Mouse (Mus musculus) thymus, adult 2 months (tissue): ENCODE measurements around the gene Abracl. TPM values are rescaled to one million over a fixed set of nuclear protein-coding genes. Genes with fewer than 3 reads are reported as not detected.

Experiments used
- DNase-seq: peaks from one replicate; pipeline ENCODE4 v3.0.0; 2021
- H3K27ac ChIP-seq: fragments of 200-500 bp; 2 replicates; pipeline ENCODE4 v1.5.1; 2012; ENCODE audit warnings: low read length, control low read depth; ENCODE audit not compliant: control insufficient read depth, insufficient read depth
- H3K27me3 ChIP-seq: fragments of 200-500 bp; 2 replicates; pipeline ENCODE4 v1.6.1; 2012; ENCODE audit warnings: mild to moderate bottlenecking, low read length, moderate library complexity, mixed read lengths; ENCODE audit not compliant: control insufficient read depth, insufficient read depth
- H3K36me3 ChIP-seq: fragments of 200-500 bp; 2 replicates; pipeline ENCODE4 v1.6.1; 2012; ENCODE audit warnings: mild to moderate bottlenecking, low read length, moderate library complexity; ENCODE audit not compliant: control insufficient read depth, insufficient read depth
- H3K4me1 ChIP-seq: fragments of 200-500 bp; replicated peaks from 2 replicates; pipeline ENCODE4 v1.6.1; 2012; ENCODE audit warnings: low read length; ENCODE audit not compliant: control insufficient read depth, insufficient read depth
- H3K4me3 ChIP-seq: fragments of 200-500 bp; 2 replicates; pipeline ENCODE4 v1.5.1; 2012; ENCODE audit warnings: mild to moderate bottlenecking, low read length, control low read depth, moderate library complexity; ENCODE audit not compliant: control insufficient read depth, insufficient read depth
- CTCF ChIP-seq: fragments of 200-500 bp; IDR thresholded peaks from 2 replicates; pipeline ENCODE4 v1.5.1; 2012; ENCODE audit warnings: mild to moderate bottlenecking, control low read depth, low read length, moderate library complexity, borderline replicate concordance; ENCODE audit not compliant: control insufficient read depth, poor library complexity, insufficient read depth; ENCODE audit errors: extremely low read depth
- POLR2A ChIP-seq: fragments of 200-500 bp; IDR thresholded peaks from 2 replicates; pipeline ENCODE4 v1.6.1; 2012; ENCODE audit warnings: mild to moderate bottlenecking, low read length, control low read depth, moderate library complexity; ENCODE audit not compliant: control insufficient read depth, poor library complexity, insufficient read depth; ENCODE audit errors: extremely low read depth
- WGBS: fragments of 180-500 bp; shearing (Covaris S2); methylation state at CpG from one replicate; pipeline ENCODE4 v1.1.7; 2018; 5-methylcytosine and 5-hydroxymethylcytosine counted together
- polyA plus RNA-seq: library from polyadenylated mRNA; depleted of rRNA; stranded (reverse); fragments of >200 nt; gene quantifications from 2 replicates; pipeline ENCODE4 v1.2.3, GENCODE M21; 2012

Gene Abracl
- polyA plus RNA-seq, 1 experiment = 16.0 TPM

DNA sequence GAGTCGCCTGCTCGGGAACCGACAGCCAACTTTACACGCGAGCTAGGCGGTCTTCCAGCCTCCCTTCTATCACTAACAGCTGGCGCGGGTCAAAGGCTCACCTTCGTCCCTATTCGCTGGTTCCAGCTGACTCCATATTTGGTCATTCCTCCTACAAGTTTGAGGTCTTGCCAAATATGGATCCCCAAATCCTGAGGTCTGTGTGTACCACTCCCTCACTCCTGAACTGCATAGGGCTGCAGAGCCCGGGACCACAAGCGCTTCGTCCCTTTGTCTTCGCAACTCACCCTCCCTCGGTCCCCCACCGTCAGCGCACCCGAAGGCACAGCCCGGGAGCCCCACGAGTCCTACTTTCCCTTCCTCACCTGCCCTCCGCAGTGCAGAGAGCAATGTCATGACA, 776 bp downstream of the Abracl start:
- peak; percentile 69 for DNase-seq
- Histone ChIP-seq H3K4me1 (peaks cover 2% of the 10 kb centered on the region), H3K27ac (peak overlapping the region; percentile 82), H3K36me3 (peaks cover 13% of the 10 kb centered on the region), H3K4me3 (peak overlapping the region; percentile 72), H3K27me3 (no peaks in the 10 kb centered on the region)
- WGBS = 0% methylated on average over 21 of the region's 21 CpGs
- TF ChIP-seq POLR2A (no peak), CTCF (no peak)

DNA sequence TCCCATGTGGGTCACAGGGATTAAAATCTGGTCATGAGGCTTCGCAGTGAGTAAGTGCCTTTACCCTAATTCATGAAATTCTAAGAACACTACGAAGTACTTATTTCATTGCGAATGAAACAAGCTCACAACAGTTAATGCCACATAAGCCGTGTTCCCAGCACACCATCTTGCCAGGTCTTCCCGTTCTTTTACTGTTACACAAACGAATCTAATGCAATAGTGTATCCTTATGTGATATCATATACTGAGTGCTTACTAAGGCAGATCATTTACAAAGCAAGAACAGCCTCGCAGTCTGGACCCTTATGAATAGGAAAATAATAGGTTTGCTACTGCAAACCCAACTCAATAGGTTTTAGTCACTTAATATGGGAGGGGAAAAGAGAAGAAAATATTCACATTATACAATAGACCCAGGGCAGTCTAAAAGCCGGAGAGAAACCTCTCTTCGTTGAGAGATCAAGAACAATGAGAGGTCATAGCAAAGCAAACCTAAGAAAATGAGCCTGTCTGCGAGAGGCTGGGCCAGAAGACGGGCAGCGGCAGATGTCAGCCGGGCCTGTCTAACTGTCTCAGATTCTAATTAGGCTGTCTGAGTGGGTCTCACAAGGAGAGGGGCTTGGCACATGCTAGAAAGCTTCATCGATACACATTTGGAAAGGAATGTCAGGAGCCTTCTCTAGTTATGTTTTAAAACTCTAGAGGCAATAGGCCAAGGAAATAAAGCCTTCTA, 1.3 kb downstream of the Abracl start:
- H3K36me3 ChIP-seq = peaks cover 15% of the 10 kb centered on the region
- peaks cover 2% of the 10 kb centered on the region for H3K4me1 ChIP-seq
- no peak for DNase-seq
- H3K27ac ChIP-seq = peak overlapping the region; percentile 82; the same call in 1 of the 2 replicates
- H3K27me3 ChIP-seq = no peaks in the 10 kb centered on the region
- WGBS = 43% methylated on average over 14 of the region's 14 CpGs
- H3K4me3 ChIP-seq = peak overlapping the region; percentile 72
- no peak for TF ChIP-seq POLR2A
- no peak for TF ChIP-seq CTCF

DNA sequence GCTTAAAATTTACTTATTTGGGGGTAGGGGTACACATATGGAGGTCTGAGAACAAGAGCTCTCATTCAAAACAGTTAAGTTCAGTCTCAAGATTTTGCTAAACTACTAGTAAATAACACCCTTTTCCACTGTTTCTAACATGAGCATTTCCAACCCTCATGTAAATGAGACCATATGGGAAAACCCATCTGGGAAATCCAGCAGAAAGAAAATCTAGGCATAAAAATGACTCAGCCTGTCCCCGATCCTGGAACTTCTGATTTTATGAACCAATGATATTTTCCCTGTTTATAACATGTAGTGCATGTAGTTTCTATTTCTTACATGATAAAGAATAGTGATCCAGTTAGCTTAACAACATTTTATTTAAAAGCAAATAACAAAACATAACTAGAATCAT, 2.2 kb downstream of the Abracl start:
- Histone ChIP-seq H3K36me3 (peaks cover 24% of the 10 kb centered on the region), H3K4me1 (peaks cover 2% of the 10 kb centered on the region), H3K27ac (no peak overlapping the region), H3K4me3 (no peak overlapping the region), H3K27me3 (no peaks in the 10 kb centered on the region)
- DNase-seq = no peak
- no peak for TF ChIP-seq POLR2A
- TF ChIP-seq CTCF = no peak
- 98% methylated on average over 1 of the region's 1 CpGs for WGBS

DNA sequence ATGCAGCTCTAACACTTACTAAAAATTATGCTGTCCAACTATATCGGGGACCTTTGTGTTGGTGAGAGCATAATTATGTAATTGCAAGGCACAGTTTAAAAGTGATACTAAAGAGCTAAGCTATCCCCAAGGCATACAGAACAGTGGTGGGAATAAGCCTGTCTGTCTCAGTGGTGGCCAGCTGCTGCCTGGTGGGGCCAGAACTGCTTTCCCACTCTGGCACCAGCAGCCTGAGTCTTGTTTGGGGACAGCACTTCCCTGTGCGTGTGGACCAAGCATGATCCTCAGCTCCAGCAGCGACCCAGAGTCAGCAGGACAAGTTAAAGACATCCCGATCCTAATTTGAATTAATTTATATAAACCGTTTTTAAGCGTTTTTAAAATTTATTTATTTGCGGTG, 2.6 kb downstream of the Abracl start:
- peaks cover 2% of the 10 kb centered on the region for H3K4me1 ChIP-seq
- WGBS = 96% methylated on average over 7 of the region's 7 CpGs
- H3K27ac ChIP-seq = no peak overlapping the region
- H3K36me3 ChIP-seq = peaks cover 24% of the 10 kb centered on the region
- H3K4me3 ChIP-seq = no peak overlapping the region
- no peak for DNase-seq
- no peaks in the 10 kb centered on the region for H3K27me3 ChIP-seq
- TF ChIP-seq CTCF = no peak

DNA sequence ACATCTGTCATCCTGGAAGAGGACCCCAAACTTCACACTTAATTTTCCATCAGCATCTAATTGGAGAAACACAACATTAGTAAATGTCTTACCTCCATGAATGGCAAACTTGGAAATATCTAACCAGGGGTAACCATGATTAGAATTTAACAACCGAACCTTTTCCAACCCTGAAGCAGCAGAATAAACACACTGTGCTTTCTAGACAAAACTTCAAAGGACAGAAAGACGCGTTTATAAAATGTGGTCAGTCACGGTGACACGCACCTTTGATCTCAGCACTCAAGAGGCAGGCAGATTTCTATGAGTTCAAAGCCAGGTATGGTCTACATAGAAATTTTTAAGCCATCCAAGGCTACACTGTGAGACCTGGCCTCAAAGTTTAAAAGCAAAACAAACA, 11.3 kb downstream of the Abracl start:
- DNase-seq = no peak
- no peak overlapping the region for H3K27ac ChIP-seq
- H3K36me3 ChIP-seq = peaks cover 47% of the 10 kb centered on the region
- no peak overlapping the region for H3K4me3 ChIP-seq
- H3K4me1 ChIP-seq = peaks cover 2% of the 10 kb centered on the region; the same call in 1 of the 2 replicates
- no peaks in the 10 kb centered on the region for H3K27me3 ChIP-seq
- TF ChIP-seq POLR2A = no peak
- TF ChIP-seq CTCF = no peak
- WGBS = 50% methylated on average over 5 of the region's 5 CpGs

DNA sequence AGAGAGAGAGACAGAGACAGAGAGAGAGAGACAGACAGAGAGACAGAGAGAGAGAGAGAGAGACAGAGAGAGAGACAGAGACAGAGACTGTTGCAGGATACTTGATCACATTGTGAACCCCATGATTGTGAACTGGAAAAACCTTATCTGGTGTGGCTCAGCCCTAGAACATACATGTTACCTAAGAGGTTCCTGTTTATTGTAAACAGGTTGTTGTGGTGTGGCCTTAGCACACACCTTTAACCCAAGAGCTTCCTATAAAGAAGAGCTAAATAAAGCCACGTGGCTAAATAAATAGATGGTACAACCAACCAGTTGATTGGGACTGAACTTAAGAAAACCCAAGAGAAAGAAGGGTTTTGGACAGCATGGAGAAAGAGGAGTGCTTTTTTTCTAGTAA, 13.3 kb downstream of the Abracl start:
- peaks cover 2% of the 10 kb centered on the region; the same call in 1 of the 2 replicates for H3K4me1 ChIP-seq
- no peak overlapping the region for H3K27ac ChIP-seq
- no peaks in the 10 kb centered on the region for H3K27me3 ChIP-seq
- DNase-seq = no peak
- TF ChIP-seq POLR2A = no peak
- TF ChIP-seq CTCF = no peak
- no peak overlapping the region for H3K4me3 ChIP-seq
- 95% methylated on average over 1 of the region's 1 CpGs for WGBS
- H3K36me3 ChIP-seq = peaks cover 31% of the 10 kb centered on the region

DNA sequence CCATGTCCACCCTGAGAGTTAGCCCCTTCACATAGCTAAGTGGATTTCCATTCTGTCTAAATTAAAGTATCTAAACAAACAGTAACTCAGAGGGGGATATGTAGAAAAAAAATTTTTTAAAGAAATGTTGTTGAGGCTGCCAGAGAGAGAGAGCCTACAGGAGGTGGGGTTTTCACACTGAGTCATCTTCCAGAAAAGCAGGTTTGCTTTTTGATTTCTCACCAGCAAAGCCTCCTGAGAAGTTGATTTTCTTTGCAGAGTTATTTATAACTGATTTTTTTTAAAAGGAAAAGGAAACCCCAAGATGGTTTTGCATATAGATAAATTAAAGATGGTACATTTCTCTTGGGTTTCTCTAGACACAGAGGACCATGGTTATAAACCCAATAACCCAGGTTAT, 15.0 kb downstream of the Abracl start:
- H3K36me3 ChIP-seq = peaks cover 19% of the 10 kb centered on the region
- H3K27me3 ChIP-seq = no peaks in the 10 kb centered on the region
- no peak overlapping the region for H3K4me3 ChIP-seq
- H3K4me1 ChIP-seq = no peaks in the 10 kb centered on the region
- TF ChIP-seq POLR2A (no peak), CTCF (no peak)
- H3K27ac ChIP-seq = no peak overlapping the region
- DNase-seq = no peak
